Mouse (Mus musculus): Measurements from ENCODE around the gene Nedd9.

Gene Nedd9

DNA sequence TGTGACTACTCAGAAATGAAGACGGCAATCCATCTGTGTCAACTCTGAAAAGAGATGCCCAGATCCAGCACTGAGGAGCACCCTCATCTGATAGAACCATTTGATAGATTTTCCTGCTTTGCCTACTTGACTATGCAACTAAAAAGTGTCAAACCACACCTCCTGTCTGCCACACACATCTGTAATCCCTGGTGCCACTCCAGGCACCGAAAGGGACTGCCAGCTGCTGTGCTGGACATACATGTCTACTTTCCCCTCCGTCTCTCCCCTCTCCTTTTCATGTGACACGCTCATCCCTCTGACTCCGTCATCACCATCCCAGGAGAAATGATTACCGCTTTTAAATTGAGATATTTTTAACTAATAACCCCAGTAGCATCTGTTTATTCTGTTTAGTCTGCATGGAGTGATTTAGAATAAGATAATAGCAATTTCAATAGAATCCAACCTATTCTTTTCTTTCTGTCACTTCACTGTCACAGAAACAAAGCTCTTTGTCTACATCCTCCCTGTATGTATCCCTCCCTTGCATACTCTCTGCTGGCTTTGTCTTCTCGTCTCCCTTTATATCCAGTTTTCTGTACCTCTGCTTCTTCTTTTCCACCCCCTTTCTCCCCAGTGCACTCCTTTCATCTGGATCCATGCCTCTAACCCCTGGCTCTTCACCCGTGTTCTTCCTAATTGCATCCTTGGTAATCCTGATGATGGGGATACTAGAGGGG is 5.0 kb upstream of the Nedd9 start:
- ATAC-seq (ENCODE audit: low TSS enrichment) = no peak

DNA sequence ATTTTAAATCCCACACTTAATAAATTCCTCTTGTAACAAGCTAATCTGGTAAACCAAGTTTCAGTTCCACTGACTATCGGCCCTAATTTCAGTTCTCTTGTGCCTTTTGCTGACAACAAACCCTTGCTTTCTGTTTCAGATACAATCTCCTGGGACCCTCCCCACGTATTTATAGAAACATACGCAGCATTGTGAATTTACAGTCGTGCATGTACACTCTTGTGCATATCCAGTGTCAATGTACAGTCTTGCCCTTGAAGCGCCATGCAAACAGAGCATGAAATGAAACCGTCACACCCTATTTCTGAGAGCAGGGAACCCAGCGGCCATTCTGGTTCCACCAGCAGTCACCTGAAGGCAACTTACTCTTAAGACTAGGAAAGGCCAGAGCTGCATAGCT is 4.4 kb upstream of the Nedd9 start:
- no peak for ATAC-seq (ENCODE audit: low TSS enrichment)

DNA sequence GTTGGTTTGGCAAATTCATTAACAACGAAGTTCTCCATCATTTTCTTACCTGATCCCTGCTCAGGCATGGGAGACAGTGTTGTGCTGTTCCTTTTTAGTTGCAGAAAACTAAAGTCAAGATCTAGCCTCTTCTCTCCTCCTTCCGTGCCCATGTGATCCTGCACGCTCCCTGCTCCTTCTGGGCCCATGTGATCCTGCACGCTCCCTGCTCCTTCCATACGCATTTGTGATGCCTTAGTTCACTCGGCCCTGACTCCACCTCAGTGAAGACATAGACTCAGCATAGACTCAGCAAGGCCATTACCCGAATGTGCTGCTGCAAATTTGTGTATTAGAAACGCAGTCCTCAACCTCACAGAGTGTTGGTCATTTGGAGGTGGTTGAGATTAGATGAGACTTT is 3.1 kb upstream of the Nedd9 start:
- no peak for ATAC-seq (ENCODE audit: low TSS enrichment)

DNA sequence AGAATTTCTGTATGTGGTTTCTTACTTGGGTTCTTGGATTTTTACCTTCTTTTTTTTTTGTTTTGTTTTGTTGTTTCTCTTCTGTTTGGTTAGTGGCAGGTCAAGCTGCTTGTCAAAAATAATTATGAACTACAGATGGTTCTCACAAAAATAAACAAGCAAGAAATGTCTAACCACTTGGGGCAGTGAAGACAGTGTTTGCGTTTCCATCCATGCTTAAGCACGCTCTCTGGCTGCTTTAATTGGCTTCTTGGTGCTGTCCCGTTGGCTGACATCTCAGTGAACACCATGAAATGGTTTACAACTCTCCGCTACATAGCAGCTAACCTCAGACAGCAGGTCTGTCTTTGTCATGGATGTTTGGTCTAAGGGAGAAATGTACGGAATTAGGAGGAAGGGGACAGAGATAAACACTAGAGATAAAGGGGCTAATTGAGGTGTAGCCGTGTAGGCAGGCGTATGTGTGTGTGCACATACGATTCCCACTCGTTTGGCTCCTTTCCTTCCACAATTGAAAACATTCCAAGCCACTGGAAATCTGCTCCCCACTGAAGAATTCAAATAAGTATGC is 2.6 kb upstream of the Nedd9 start:
- no peak for ATAC-seq (ENCODE audit: low TSS enrichment)

DNA sequence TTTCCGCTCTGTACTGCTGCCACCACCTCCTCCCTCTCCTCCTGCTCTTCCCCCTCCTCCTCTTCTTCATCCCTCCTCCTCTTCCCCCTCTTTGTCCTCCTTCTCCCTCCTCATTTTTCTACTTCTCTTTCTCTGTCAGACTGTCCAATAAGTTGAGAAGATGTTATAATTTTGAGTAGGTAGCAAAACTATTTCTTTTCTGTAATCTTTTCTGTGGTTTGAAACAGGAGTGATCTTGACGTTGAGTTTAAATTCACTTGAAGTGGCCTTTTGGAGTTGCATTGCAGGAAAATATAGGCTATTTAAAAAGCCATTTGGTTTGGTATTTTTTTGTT is 214 bp upstream of the Nedd9 start:
- no peak for ATAC-seq (ENCODE audit: low TSS enrichment)

DNA sequence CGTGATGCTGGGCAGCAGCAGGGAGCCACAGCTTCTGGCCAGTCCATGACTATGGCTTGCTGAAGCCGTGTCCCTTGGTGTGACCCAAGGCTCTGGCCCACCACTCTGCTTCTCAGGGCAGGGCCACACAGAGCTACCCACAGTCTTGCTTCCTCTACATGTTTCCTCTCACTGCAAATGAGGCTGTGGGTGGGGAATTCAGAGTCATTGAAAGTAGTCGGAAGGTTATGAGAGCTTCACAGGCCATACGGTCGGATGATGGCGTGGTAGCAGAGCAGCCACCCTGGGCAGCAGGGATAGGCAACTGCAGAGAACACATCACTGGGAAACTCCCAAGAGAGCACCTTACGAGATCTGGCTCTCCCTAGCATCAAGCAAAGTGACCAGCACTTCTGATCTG is 3.2 kb downstream of the Nedd9 start:
- ATAC-seq (ENCODE audit: low TSS enrichment) = no peak

DNA sequence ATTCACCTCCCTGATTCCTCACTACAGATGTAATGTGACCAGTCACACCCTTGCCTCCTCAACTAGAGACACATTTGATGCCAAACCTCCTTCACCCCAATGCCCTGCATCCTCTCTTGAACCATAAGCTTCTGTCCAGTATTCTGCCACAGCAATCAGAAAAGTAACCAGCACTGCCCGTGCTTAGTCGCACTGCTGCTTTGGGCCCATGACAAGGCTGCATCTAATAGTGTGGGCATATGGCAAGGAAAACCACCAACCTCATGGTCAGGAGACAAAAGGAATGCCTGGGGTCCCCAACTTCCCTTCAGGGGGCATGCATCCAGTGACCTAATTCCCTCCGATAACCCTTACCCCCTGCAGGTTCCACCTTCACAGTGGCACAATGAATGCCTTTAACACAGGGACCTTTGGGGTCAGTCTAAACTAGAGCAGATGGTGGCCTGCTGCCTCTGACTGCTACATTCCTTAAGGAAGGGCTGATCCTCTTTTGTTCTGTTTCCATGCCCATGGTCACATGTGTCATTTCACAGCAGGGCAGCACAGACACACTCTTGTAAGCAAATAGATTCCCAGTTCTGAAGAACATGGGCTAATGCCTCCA is 4.7 kb downstream of the Nedd9 start:
- no peak for ATAC-seq (ENCODE audit: low TSS enrichment)

DNA sequence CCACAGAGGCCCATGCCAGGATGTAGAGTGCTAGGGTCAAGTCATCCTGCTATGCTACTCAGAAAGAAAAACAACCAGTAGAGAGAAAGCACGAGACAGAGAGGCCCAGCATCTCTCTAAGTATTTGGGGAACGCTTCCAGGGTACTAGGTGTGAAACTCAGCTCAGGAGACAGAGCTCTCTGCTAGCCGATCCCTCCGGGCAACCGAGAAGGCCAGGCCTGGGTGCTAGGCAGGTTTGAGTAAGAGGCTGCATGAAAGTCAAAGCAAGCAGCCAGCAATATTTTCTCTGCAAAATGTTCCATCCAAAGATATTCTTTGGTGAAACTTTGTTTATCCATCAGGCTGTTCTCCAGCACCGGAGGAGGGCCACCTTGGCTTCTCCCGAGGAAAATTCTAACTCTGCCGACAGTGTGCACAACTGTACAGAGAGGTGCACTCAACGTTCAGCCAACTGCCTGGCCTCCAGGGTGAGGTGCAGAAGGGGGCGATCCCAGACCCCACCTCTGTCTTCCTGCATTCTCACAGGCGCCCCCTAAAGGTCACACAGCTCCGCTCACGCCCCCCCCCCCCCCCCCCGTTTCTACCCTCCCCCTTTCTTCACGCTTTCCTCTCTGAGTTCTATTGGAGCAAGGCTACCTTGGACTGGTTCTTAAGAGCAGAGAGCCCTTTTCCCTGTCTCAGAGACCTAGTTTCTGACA is 7.3 kb downstream of the Nedd9 start:
- ATAC-seq (ENCODE audit: low TSS enrichment) = no peak

DNA sequence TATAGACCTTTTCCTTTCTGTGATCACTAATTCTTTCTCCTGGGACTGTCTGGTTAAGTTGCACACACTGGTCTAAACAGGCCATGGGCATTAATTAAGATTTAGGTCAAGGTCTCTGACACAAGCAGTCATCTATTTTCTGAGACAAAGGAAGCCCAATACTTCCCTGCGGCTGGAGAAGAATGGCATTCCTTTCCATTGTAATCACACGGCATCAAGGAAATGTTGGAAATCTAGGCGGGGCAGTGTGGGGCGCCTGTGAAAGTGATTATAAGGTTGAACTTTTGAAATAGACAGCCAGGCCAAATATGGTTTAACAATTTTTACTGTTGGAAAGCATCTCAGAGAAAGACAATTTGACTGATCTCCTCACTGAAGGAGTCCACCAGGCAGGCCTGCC is 10.9 kb downstream of the Nedd9 start:
- ATAC-seq (ENCODE audit: low TSS enrichment) = no peak

DNA sequence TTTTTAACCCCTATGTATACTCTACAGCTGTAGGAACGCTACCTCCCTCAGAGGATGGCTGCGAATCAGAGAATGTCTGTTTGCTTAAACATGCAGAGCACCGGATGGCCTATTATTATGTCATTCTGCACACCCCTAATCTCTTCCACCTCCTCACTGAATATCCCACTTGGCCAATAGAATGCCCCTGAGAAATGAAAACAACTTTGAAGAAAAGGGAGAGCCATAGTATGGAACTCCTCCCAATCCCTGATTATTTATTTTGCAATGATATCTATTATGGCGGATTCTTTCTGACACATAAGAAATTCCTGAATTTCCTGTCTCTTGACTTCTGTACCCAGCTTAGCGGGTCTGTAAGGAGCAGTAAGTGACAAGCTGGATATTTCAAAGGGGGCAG is 12.8 kb downstream of the Nedd9 start:
- no peak for ATAC-seq (ENCODE audit: low TSS enrichment)

DNA sequence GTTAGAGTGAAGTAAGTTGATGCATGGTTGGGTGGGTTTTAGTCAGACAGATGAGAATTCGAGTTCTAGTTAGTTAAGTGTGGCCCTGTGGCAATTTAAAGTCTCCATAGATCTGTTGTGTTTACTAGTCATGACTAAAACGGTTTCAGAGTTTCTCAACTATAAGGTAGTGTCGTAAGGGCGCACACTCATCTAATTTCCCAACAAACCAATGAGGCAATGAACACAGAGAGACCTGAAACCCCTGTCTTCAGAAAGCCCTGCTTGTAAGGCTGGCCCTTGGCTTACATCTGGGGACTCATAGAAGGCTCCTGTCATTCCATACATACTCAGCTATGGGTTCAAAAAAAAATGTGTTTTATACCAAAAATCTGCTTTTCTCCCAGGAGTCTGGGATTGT is 13.7 kb downstream of the Nedd9 start:
- no peak for ATAC-seq (ENCODE audit: low TSS enrichment)

DNA sequence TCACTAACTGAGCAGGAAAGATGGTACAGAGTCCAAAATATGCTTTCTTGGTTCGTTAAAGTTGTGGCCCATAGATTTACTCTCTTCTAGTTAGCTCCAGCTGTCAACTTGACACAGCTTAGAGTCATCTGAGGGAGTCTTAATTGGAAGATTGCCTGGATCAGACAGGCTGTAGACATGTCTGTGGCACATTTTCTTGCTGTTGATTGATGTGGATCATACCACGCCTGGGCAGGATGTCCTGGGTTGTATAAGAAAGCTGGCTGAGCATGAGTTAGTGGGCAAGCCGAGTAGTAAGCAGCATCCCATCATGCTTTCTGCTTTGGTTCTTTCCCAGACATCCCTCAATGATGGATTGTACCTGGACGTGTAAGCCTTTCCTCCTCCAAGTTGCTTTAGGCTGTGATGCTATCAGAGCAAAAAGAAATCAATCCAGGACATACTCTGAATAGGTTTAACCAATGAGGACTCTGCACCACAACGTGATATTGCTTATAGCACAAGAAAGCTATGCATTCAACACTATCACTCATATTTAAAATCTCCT is 14.2 kb downstream of the Nedd9 start:
- ATAC-seq (ENCODE audit: low TSS enrichment) = no peak

DNA sequence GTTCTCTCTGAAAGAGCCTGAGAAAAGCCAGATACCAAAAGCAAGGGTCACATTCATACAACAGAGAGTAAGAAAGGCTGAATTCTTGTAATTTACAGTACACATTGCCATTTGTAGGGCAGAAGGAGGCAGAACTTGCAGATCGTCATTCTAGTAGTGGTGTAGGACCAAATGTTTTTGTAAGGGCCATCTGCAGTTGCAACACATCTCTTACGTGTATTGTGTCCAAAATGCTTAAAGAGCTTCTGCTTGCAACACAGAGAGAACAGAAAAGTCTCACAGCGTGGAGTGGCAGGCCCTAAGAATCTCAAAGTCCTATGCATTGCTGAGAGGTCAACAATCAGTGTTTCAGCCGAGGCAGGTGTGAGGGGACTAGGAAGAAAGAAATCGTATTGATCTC is 18.9 kb downstream of the Nedd9 start:
- no peak for ATAC-seq (ENCODE audit: low TSS enrichment)

DNA sequence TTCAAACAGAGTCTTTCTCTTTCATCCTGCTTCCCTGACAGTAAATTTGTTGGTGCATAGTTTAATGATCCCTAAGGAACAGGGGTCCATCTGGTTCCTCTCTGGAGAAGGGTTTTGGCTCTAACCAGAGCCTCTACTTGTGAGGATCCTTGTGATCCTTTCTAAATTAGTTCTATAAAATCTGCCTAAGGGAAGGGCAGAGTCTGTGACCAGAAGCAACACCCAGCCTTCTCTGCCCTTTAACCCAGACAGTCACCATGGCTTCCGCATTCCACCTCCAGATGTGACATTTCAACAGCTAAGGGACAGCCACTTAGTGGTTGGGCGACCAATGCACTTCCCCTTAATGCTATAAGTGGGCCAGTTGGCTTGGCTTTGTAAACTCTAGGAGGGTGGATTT is 20.1 kb downstream of the Nedd9 start:
- ATAC-seq (ENCODE audit: low TSS enrichment) = no peak

DNA sequence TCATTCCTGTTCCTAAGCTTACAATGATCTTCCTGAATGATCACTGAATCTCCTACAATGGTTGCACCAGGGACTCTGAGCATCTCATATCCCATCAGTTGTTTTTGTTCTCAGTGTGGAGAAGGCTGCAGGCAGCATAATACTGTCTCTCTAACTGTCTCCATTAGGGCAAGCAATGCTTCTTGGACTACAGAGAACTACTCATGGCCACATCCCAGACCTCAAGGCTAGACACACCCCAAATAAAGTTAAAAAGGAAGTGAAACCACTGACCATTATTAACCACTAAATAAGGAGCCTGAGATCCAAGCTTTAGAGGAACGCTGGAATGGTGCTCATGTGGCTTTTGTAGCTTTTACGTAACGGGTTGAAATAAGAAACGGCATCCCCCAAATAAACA is 20.5 kb downstream of the Nedd9 start:
- ATAC-seq (ENCODE audit: low TSS enrichment) = no peak

DNA sequence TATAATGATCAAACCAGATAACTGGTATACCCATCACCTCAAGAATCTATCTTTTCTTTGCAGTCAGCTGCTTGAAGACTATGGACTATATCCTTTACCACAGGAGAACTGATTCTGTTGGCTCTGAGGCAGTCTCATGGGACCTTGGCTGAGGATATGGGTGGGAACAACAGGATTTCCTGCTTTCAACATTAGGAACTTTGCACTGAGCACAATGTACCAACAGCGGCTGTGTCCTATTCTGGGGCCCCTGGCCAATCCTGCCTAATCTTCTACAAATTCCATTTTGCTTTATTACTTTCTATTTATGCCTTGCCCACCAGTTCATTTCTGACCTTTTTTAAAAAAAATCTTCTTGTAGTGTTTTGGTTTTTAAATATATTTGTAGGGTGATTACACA is 21.0 kb downstream of the Nedd9 start:
- no peak for ATAC-seq (ENCODE audit: low TSS enrichment)

DNA sequence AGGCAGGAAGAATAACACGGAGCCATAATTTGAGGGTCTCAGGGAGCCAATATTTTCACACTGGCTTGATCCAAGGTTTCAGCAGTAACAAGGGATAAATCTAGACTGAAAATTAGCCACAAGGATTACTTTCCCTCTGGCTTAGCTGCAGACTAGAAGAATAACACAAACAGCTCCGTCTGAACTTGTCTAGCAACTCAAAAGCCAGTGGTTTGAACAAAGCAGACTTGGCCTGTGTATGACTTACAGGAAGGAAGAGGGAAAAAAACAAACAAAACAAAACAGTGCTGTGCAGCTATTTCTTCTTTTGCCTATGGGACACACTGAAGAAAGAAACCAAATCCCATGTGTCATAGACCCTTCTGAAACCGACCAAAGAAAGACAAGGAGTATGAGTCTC is 25.7 kb downstream of the Nedd9 start:
- ATAC-seq (ENCODE audit: low TSS enrichment) = no peak

DNA sequence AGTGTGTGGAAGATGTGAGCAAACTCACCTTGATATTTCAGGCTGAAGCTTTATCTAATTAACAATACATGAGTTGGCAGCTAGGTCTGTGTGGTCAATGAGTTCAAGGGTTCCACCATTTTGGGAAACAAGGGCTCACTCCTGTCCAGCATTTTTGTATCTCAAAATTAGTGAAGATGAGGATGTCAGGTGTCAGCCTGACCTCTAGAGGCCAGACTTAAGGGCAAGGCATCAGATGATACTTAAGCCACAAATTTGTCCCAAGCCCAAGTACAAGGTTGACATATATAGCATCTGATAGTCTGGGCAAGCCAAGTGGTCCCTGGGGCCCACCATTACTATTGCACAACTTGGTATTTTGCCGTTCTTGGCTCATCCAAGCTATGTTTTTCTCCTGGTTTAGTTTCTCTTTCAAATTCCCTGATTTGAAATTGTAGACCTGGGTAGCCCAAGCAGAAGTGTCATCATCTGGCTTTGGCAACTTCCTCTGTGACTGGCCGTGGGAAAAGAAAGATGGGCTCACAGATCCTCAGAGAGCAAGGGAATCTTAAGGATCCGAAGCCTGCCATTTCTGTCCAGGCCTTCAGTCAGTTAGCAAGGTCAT is 27.4 kb downstream of the Nedd9 start:
- no peak for ATAC-seq (ENCODE audit: low TSS enrichment)

DNA sequence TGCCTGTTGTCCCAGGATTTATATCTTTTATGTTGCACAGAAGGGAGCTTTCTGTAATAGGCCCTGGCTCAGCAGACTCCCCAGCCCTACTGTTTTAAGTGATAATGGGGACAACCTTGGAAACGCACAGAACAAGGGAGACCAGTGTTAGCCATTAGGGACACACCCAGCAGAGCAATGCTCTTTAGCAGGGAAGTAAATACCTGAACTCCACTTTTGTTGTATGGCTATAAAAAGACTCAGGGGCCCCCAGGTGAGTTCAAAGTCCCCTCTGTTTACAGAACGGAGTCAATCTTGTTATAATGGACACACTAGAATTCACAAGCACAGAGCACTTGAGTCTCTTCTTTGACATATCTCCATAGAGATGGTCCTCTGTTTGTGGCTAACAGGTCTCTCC is 28.5 kb downstream of the Nedd9 start:
- no peak for ATAC-seq (ENCODE audit: low TSS enrichment)

DNA sequence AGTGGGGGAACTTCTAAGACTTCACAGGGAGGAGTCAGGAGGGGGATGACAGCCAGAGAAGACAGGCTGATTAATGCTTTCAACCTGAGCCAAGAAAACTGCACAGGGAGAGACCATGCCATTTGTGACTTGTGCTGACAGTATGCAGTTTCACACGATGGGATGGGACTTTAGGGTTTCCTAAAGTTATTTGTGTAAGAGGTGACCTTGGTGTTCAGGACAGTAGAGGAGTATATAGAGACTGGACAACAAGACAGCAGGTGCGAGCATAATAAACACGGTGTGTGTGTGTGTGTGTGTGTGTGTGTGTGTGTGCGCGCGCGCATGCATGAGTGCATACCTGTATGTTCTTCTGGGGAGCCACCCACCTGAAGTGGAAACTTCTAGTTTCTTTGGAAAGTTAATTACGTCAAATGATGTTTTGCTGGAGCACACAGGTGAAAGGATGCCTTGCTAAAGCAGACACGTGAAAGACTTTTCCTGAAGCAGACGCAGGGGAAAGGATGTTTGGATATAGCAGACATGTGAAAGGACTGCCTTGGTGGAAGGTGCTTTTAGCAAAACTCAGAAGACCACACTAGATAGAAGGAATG is 29.3 kb downstream of the Nedd9 start:
- ATAC-seq (ENCODE audit: low TSS enrichment) = no peak

DNA sequence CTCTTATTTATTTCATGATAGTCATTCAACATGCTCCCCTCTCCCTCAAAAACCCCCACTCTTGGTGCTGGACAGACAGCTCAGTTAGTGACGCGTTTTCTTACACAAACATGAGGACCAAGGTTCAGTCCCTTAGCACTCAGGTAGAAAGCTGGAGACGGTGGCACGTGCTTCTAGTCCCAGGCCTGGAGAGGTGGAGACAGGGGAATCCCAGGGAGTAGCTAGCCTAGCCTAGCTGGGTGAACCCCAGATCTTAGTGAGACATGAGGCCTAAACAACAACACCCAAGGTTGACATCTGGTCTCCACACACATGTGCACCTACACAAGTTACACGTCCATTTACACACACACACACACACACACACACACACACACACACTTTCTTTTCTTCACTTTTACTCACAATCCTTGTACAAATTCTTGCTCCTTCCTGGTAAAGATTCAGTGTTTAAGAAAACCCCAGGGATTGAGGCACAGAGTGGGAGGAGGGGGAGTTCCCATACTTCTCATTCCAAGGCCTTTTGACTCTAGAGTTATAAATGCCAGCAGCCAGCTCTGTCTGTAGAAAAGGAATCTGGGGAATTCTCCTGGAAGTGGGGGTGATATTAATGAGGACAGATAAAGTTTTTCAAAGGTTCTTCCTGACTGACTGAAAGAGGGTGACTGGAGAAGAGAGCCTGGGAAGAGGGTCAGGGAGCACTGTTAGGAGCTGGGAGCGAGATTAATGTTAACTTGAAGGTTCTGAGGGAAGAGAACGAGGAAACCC is 29.9 kb downstream of the Nedd9 start:
- no peak for ATAC-seq (ENCODE audit: low TSS enrichment)
